Mouse (Mus musculus) thymus, adult 18-20 months (tissue): ENCODE measurements at regions not wholly inside any gene's neighbourhood (a gene's known extent, or its start where the extent isn't known, plus 50 kb on each side); places are given as distances from the start of the nearest gene placed in this dataset.
"Not testable (repeated sequence)": the region's sequence is repeated elsewhere in the genome, so short reads cannot be mapped to it uniquely, and the experiment has no call there.

Source experiments
- DNase-seq, 2 experiments: peaks; one replicate each; pipeline ENCODE4 v3.0.0; 2022; ENCODE audit warnings: mixed read lengths in 2 of 2

- DNase-seq = peak; percentile 25 to 55
Measured at GRCm38 (mm10) chr13:52341981-52342380, 189.1 kb downstream of the Diras2 start.

GRCm38 (mm10) chr13:52344383-52344782 is 186.7 kb downstream of the Diras2 start:
- no peak for DNase-seq

- DNase-seq = no peak
Measured at GRCm38 (mm10) chr13:52344853-52345252, 186.2 kb downstream of the Diras2 start.

GRCm38 (mm10) chr13:52345375-52346026 is 185.6 kb downstream of the Diras2 start:
- no peak for DNase-seq

GRCm38 (mm10) chr13:52346027-52346375 is 185.1 kb downstream of the Diras2 start:
- no peak for DNase-seq

- DNase-seq = no peak
Measured at GRCm38 (mm10) chr13:52347631-52348030, 183.4 kb downstream of the Diras2 start.

GRCm38 (mm10) chr13:52349606-52350005 is 181.5 kb downstream of the Diras2 start:
- no peak for DNase-seq

- DNase-seq = no peak
Measured at GRCm38 (mm10) chr13:52352576-52352975, 178.5 kb downstream of the Diras2 start.

GRCm38 (mm10) chr13:52353437-52353836 is 177.6 kb downstream of the Diras2 start:
- no peak for DNase-seq

- no peak for DNase-seq
Measured at GRCm38 (mm10) chr13:52353966-52354365, 177.1 kb downstream of the Diras2 start.

- DNase-seq = not testable (repeated sequence)
Measured at GRCm38 (mm10) chr13:52355921-52356320, 175.2 kb downstream of the Diras2 start.

GRCm38 (mm10) chr13:52359332-52359731 is 171.7 kb downstream of the Diras2 start:
- not testable (repeated sequence) for DNase-seq

- no peak for DNase-seq
Measured at GRCm38 (mm10) chr13:52361177-52361846, 169.8 kb downstream of the Diras2 start.

- DNase-seq = no peak
Measured at GRCm38 (mm10) chr13:52362266-52362665, 168.8 kb downstream of the Diras2 start.

GRCm38 (mm10) chr13:52369851-52370250 is 161.2 kb downstream of the Diras2 start:
- no peak for DNase-seq

- DNase-seq = no peak
Measured at GRCm38 (mm10) chr13:52371986-52372385, 159.1 kb downstream of the Diras2 start.

GRCm38 (mm10) chr13:52374781-52375180 is 156.3 kb downstream of the Diras2 start:
- no peak for DNase-seq

GRCm38 (mm10) chr13:52378236-52378635 is 152.8 kb downstream of the Diras2 start:
- no peak for DNase-seq

GRCm38 (mm10) chr13:52389271-52389670 is 141.8 kb downstream of the Diras2 start:
- no peak for DNase-seq

GRCm38 (mm10) chr13:52395786-52396185 is 135.3 kb downstream of the Diras2 start:
- no peak for DNase-seq

- no peak for DNase-seq
Measured at GRCm38 (mm10) chr13:52398344-52398743, 132.7 kb downstream of the Diras2 start.

GRCm38 (mm10) chr13:52399143-52399542 is 131.9 kb downstream of the Diras2 start:
- DNase-seq = no peak

- DNase-seq = no peak
Measured at GRCm38 (mm10) chr13:52403805-52404204, 127.3 kb downstream of the Diras2 start.

- peak; percentile 7 to 10 for DNase-seq
Measured at GRCm38 (mm10) chr13:52416301-52416700, 114.8 kb downstream of the Diras2 start.

- DNase-seq = no peak
Measured at GRCm38 (mm10) chr13:52422456-52422855, 108.6 kb downstream of the Diras2 start.
